Mouse (Mus musculus) midbrain, embryonic 16.5 days (tissue): ENCODE data around the gene Ppm1g. TPM values are rescaled to one million over a fixed set of nuclear protein-coding genes. Genes with fewer than 3 reads are reported as not detected.
A peak's percentile ranks its signal among the peaks of the same experiment; 100 is the strongest.

Experiments used
- ATAC-seq: fragments of 200-750 bp; cut with Nextera tagmentation; 2 replicates; pipeline ENCODE4 v1.8.0; 2017; ENCODE audit warnings: moderate TSS enrichment
- H3K27ac ChIP-seq: fragments of 300-500 bp; sonication (generic); 2 replicates; pipeline ENCODE4 v1.5.1; 2014; ENCODE audit warnings: mild to moderate bottlenecking, low read length, mixed read lengths
- H3K27me3 ChIP-seq: fragments of 300-500 bp; sonication (generic); 2 replicates; pipeline ENCODE4 v1.6.1; 2014; ENCODE audit warnings: low read depth, low read length, mixed read lengths; ENCODE audit not compliant: control insufficient read depth, insufficient read depth
- H3K36me3 ChIP-seq: fragments of 300-500 bp; sonication (generic); 2 replicates; pipeline ENCODE4 v1.6.1; 2014; ENCODE audit warnings: mild to moderate bottlenecking, low read length, moderate library complexity, mixed read lengths; ENCODE audit not compliant: control insufficient read depth, insufficient read depth
- H3K4me1 ChIP-seq: fragments of 300-500 bp; sonication (generic); 2 replicates; pipeline ENCODE4 v1.6.1; 2014; ENCODE audit warnings: mild to moderate bottlenecking, low read length, mixed read lengths; ENCODE audit not compliant: control insufficient read depth, insufficient read depth
- H3K4me2 ChIP-seq: fragments of 300-500 bp; sonication (generic); 2 replicates; pipeline ENCODE4 v1.6.1; 2014; ENCODE audit warnings: mild to moderate bottlenecking, low read length, mixed read lengths
- H3K4me3 ChIP-seq: fragments of 300-500 bp; sonication (generic); 2 replicates; pipeline ENCODE4 v1.5.1; 2014; ENCODE audit warnings: low read depth, mild to moderate bottlenecking, low read length, moderate library complexity, mixed read lengths
- H3K9ac ChIP-seq: fragments of 300-500 bp; sonication (generic); 2 replicates; pipeline ENCODE4 v1.6.1; 2014; ENCODE audit warnings: low read depth, low read length, mixed read lengths
- H3K9me3 ChIP-seq: fragments of 300-500 bp; sonication (generic); replicated peaks from 2 replicates; pipeline ENCODE4 v1.6.1; 2014; ENCODE audit warnings: mild to moderate bottlenecking, low read length, mixed read lengths; ENCODE audit not compliant: control insufficient read depth, poor library complexity, severe bottlenecking
- WGBS: fragments of 180-500 bp; shearing (Covaris S2); extraction: QIAGEN DNeasy Blood & Tissue Kit; methylation state at CpG from one replicate; pipeline ENCODE4 v1.1.7; 2014; 5-methylcytosine and 5-hydroxymethylcytosine counted together
- polyA plus RNA-seq: library from polyadenylated mRNA; unstranded; fragments of >200 nt; fragmentation: Nextera tagmentation; extraction: Ambion mirVana; gene quantifications from 2 replicates; pipeline ENCODE4 v1.2.1, GENCODE M21; 2015

The Ppm1g gene
- polyA plus RNA-seq, 1 experiment from 2014 or later, result 186 TPM

DNA sequence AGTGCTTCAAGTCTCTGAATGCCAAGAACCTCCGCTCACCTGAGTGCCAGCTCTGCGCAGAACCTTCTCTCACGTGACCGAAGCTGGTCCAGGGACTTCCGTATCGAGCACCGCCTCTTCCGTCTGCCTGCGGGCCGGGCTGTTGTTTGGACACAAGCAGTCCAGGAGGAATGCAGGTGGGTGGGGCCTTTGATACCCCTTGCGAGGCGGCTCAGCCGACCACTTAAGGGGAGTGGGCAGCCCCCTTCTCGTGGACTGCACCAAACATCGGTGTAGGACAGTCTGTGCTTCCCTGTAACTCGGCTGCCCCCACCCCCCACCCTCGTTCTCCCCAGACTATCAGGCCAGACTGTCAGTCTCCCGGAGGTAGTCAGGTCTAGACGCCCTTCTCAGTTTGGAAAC is 66.3 kb downstream of the Ppm1g start, which contains the start of gene Mpv17:
Mpv17 (minus strand) TSS at position 100 of the 402 bp plus-strand sequence.
- Histone ChIP-seq H3K4me1 (peaks cover 12% of the 10 kb centered on the region), H3K9me3 (no peaks in the 10 kb centered on the region), H3K9ac (peak within 1 kb of the TSS; percentile 74), H3K27me3 (no peaks in the 10 kb centered on the region), H3K27ac (peak within 1 kb of the TSS; percentile 71), H3K4me3 (peak within 1 kb of the TSS; percentile 61), H3K36me3 (peaks cover 18% of the 10 kb centered on the region), H3K4me2 (peak within 1 kb of the TSS; percentile 85)
- WGBS, result under 1% methylated on average over 19 of the region's 19 CpGs
- ATAC-seq, result peak; percentile 97

- Histone ChIP-seq H3K36me3 (peaks cover 13% of the 10 kb centered on the region), H3K4me3 (peak overlapping the region; percentile 61), H3K27ac (peak overlapping the region; percentile 45), H3K4me1 (peaks cover 12% of the 10 kb centered on the region), H3K9ac (peak overlapping the region; percentile 74), H3K27me3 (no peaks in the 10 kb centered on the region), H3K9me3 (no peaks in the 10 kb centered on the region), H3K4me2 (peak overlapping the region; percentile 85)
- peak; percentile 57 for ATAC-seq
- 35% methylated on average over 6 of the region's 6 CpGs for WGBS
Measured at GRCm38 (mm10) chr5:31153516-31154151, 66.9 kb downstream of the Ppm1g start.

Other genes starting within 250 kb of the Ppm1g start
- gene Atraid, start 172.4 kb downstream of the Ppm1g start, polyA plus RNA-seq, result 171 and 182 TPM in 2 replicates
- gene Slc5a6, start 171.8 kb downstream of the Ppm1g start, polyA plus RNA-seq, result 29.4 and 30.3 TPM in 2 replicates
- 14.5 and 14.8 TPM in 2 replicates for gene Cad, start 165.9 kb downstream of the Ppm1g start, polyA plus RNA-seq
- gene Dnajc5g, start 114.4 kb downstream of the Ppm1g start, polyA plus RNA-seq, result not detected in 2 replicates
- 15.6 and 18.0 TPM in 2 replicates for gene Slc30a3, start 112.5 kb downstream of the Ppm1g start, polyA plus RNA-seq
- gene Trim54, start 104.0 kb downstream of the Ppm1g start, polyA plus RNA-seq, result not detected in 2 replicates
- gene Ucn, start 81.9 kb downstream of the Ppm1g start, polyA plus RNA-seq, result not detected in 2 replicates
- gene Mpv17, start 66.4 kb downstream of the Ppm1g start, polyA plus RNA-seq, result 48.1 and 54.2 TPM in 2 replicates
- gene Gm29609, start 40.8 kb downstream of the Ppm1g start, polyA plus RNA-seq, result 1.9 and 2.8 TPM in 2 replicates
- gene Gtf3c2, start 40.5 kb downstream of the Ppm1g start, polyA plus RNA-seq, result 61.7 and 63.6 TPM in 2 replicates
- gene Snx17, start 27.5 kb downstream of the Ppm1g start, polyA plus RNA-seq, result 117 and 125 TPM in 2 replicates
- 81.5 and 93.8 TPM in 2 replicates for gene Eif2b4, start 27.3 kb downstream of the Ppm1g start, polyA plus RNA-seq
- 12.6 and 14.3 TPM in 2 replicates for gene Zfp513, start 18.4 kb downstream of the Ppm1g start, polyA plus RNA-seq
- gene Nrbp1, start 20.2 kb upstream of the Ppm1g start, polyA plus RNA-seq, result 156 and 165 TPM in 2 replicates
- 0.62 and 0.71 TPM in 2 replicates for gene Gm9970, start 20.5 kb upstream of the Ppm1g start, polyA plus RNA-seq
- 2.1 and 2.2 TPM in 2 replicates for gene Krtcap3, start 31.0 kb upstream of the Ppm1g start, polyA plus RNA-seq
- 32.3 and 40.0 TPM in 2 replicates for gene Ift172, start 70.4 kb upstream of the Ppm1g start, polyA plus RNA-seq
- 96.2 and 97.6 TPM in 2 replicates for gene Fndc4, start 75.4 kb upstream of the Ppm1g start, polyA plus RNA-seq
- 0.42 and 1.6 TPM in 2 replicates for gene Gckr, start 76.8 kb upstream of the Ppm1g start, polyA plus RNA-seq
- 142 and 146 TPM in 2 replicates for gene Zfp512, start 231.7 kb upstream of the Ppm1g start, polyA plus RNA-seq